Mouse (Mus musculus) ES-Bruce4 (cell line): Measurements from ENCODE around the gene Abca4.

Experiments
- CTCF ChIP-seq: IDR thresholded peaks from one replicate; pipeline ENCODE4 v1.8.1; 2011; ENCODE audit warnings: low read depth, low read length
- POLR2A ChIP-seq: IDR thresholded peaks from one replicate; pipeline ENCODE4 v1.8.1; 2011; ENCODE audit warnings: low read length; ENCODE audit not compliant: insufficient read depth

GRCm38 (mm10) chr3:122072646-122073571 lies 28.7 kb downstream of the Abca4 start:
- TF ChIP-seq CTCF, result no peak
- TF ChIP-seq POLR2A, result no peak
